Mouse (Mus musculus) CH12.LX (cell line): ENCODE data around the gene Ovca2.

Experiments
- CHD1 ChIP-seq: IDR thresholded peaks from 2 replicates; pipeline ENCODE4 v1.6.1; 2012; ENCODE audit warnings: low read depth, low read length, improper control_type of control experiment, inconsistent platforms
- CTCF ChIP-seq, 2 experiments: IDR thresholded peaks in 1 of 2; conservative IDR thresholded peaks in 1 of 2; 2 replicates each; pipeline ENCODE4 v1.5.1; 2011 to 2012; ENCODE audit warnings: low read depth in 2 of 2, low read length in 2 of 2, improper control_type of control experiment in 1 of 2, inconsistent platforms in 1 of 2, mild to moderate bottlenecking in 1 of 2, moderate library complexity in 1 of 2
- E2F4 ChIP-seq: IDR thresholded peaks from 2 replicates; pipeline ENCODE4 v1.6.1; 2011; ENCODE audit warnings: low read depth, low read length, improper control_type of control experiment; ENCODE audit not compliant: insufficient replicate concordance
- ELF1 ChIP-seq: IDR thresholded peaks from 2 replicates; pipeline ENCODE4 v1.6.1; 2014; ENCODE audit warnings: low read depth, mild to moderate bottlenecking, inconsistent platforms, low read length, improper control_type of control experiment
- HCFC1 ChIP-seq: IDR thresholded peaks from 2 replicates; pipeline ENCODE4 v1.6.1; 2012; ENCODE audit warnings: low read depth, mild to moderate bottlenecking, inconsistent platforms, low read length, improper control_type of control experiment
- MXI1 ChIP-seq: IDR thresholded peaks from 2 replicates; pipeline ENCODE4 v1.6.1; 2011; ENCODE audit warnings: mild to moderate bottlenecking, low read depth, low read length, improper control_type of control experiment
- MYC ChIP-seq: IDR thresholded peaks from 2 replicates; pipeline ENCODE4 v1.6.1; 2011; ENCODE audit warnings: low read depth, mild to moderate bottlenecking, improper control_type of control experiment, low read length
- POLR2A ChIP-seq: IDR thresholded peaks from 2 replicates; pipeline ENCODE4 v1.6.1; 2011; ENCODE audit warnings: low read depth, mild to moderate bottlenecking, improper control_type of control experiment, low read length
- USF1 ChIP-seq: IDR thresholded peaks from 2 replicates; pipeline ENCODE4 v1.6.1; 2014; ENCODE audit warnings: low read depth, mild to moderate bottlenecking, inconsistent platforms, low read length, improper control_type of control experiment
- USF2 ChIP-seq: conservative IDR thresholded peaks from 2 replicates; pipeline ENCODE4 v1.6.1; 2011; ENCODE audit warnings: low read depth, low read length, improper control_type of control experiment

- TF ChIP-seq CHD1: no peak
- no peak for TF ChIP-seq CTCF (conservative IDR thresholded peaks at IDR 0.05 in 1 of 2, IDR thresholded peaks at IDR 0.05 in 1 of 2; ENCODE audit: low read depth in 2 of 2, low read length in 2 of 2)
- no peak for TF ChIP-seq POLR2A
- no peak for TF ChIP-seq USF2
- no peak for TF ChIP-seq USF1
- TF ChIP-seq E2F4: no peak
- no peak for TF ChIP-seq MYC
- no peak for TF ChIP-seq MXI1
- no peak for TF ChIP-seq ELF1
- TF ChIP-seq HCFC1: no peak
Observed at GRCm38 (mm10) chr11:75160954-75161353, 17.7 kb downstream of the Ovca2 start.
